Mouse (Mus musculus) midbrain, embryonic 12.5 days (tissue): ENCODE data around the gene Galntl6. TPM values are rescaled to one million over a fixed set of nuclear protein-coding genes. Genes with fewer than 3 reads are reported as not detected.

ENCODE experiments used
- ATAC-seq: fragments of 200-750 bp; cut with Nextera tagmentation; 2 replicates; pipeline ENCODE4 v1.8.0; 2017; ENCODE audit warnings: low read depth, moderate TSS enrichment, moderate library complexity; ENCODE audit not compliant: low FRiP score
- H3K27ac ChIP-seq: fragments of 300-500 bp; sonication (generic); replicated peaks from 2 replicates; pipeline ENCODE4 v1.5.1; 2016; ENCODE audit warnings: mild to moderate bottlenecking
- H3K27me3 ChIP-seq: fragments of 300-500 bp; sonication (generic); 2 replicates; pipeline ENCODE4 v1.6.1; 2016; ENCODE audit warnings: mild to moderate bottlenecking
- H3K36me3 ChIP-seq: fragments of 300-500 bp; sonication (generic); 2 replicates; pipeline ENCODE4 v1.6.1; 2016
- H3K4me1 ChIP-seq: fragments of 300-500 bp; sonication (generic); 2 replicates; pipeline ENCODE4 v1.6.1; 2016
- H3K4me2 ChIP-seq: fragments of 300-500 bp; sonication (generic); replicated peaks from 2 replicates; pipeline ENCODE4 v1.6.1; 2016; ENCODE audit warnings: mild to moderate bottlenecking, moderate library complexity
- H3K4me3 ChIP-seq: fragments of 300-500 bp; sonication (generic); 2 replicates; pipeline ENCODE4 v1.5.1; 2016; ENCODE audit warnings: mild to moderate bottlenecking
- H3K9ac ChIP-seq: fragments of 300-500 bp; sonication (generic); replicated peaks from 2 replicates; pipeline ENCODE4 v1.6.1; 2016; ENCODE audit warnings: mild to moderate bottlenecking, moderate library complexity
- H3K9me3 ChIP-seq: fragments of 300-500 bp; sonication (generic); 2 replicates; pipeline ENCODE4 v1.6.1; 2016; ENCODE audit warnings: mild to moderate bottlenecking
- WGBS: fragments of 180-500 bp; shearing (Covaris S2); methylation state at CpG from one replicate; pipeline ENCODE4 v1.1.7; 2016; 5-methylcytosine and 5-hydroxymethylcytosine counted together
- polyA plus RNA-seq: library from polyadenylated mRNA; unstranded; fragments of >200 nt; fragmentation: Nextera tagmentation; extraction: Ambion mirVana; gene quantifications from 2 replicates; pipeline ENCODE4 v1.2.1, GENCODE M21; 2016

The Galntl6 gene
- polyA plus RNA-seq, result 1.9 and 2.7 TPM in 2 replicates

GRCm38 (mm10) chr8:58912196-58912839 lies at the start of gene Galntl6:
Gene Galntl6 (minus strand): TSS chr8:58912640.
- no peaks in the 10 kb centered on the region for H3K9me3 ChIP-seq
- ATAC-seq, result peak; percentile 78
- H3K4me2 ChIP-seq, result peak within 1 kb of the TSS; percentile 97
- H3K9ac ChIP-seq, result peak within 1 kb of the TSS; percentile 60
- WGBS, result 0% methylated on average over 37 of the region's 37 CpGs
- peak within 1 kb of the TSS; percentile 20; the same call in 1 of the 2 replicates for H3K27ac ChIP-seq
- peak within 1 kb of the TSS; percentile 71 for H3K4me3 ChIP-seq
- H3K27me3 ChIP-seq, result peaks cover 22% of the 10 kb centered on the region
- H3K4me1 ChIP-seq, result peaks cover 12% of the 10 kb centered on the region; the same call in 1 of the 2 replicates
- H3K36me3 ChIP-seq, result no peaks in the 10 kb centered on the region

- Histone ChIP-seq H3K9ac (no peak overlapping the region), H3K27ac (no peak overlapping the region), H3K4me3 (no peak overlapping the region), H3K36me3 (no peaks in the 10 kb centered on the region), H3K9me3 (no peaks in the 10 kb centered on the region), H3K27me3 (no peaks in the 10 kb centered on the region), H3K4me1 (no peaks in the 10 kb centered on the region), H3K4me2 (no peak overlapping the region)
- ATAC-seq, result peak; percentile 61
- 51% methylated on average over 5 of the region's 5 CpGs for WGBS
Measured at GRCm38 (mm10) chr8:58957195-58957739, 44.8 kb upstream of the Galntl6 start.

GRCm38 (mm10) chr8:58943773-58944172 lies 31.3 kb upstream of the Galntl6 start:
- H3K9me3 ChIP-seq, result no peaks in the 10 kb centered on the region
- no peaks in the 10 kb centered on the region for H3K4me1 ChIP-seq
- no peaks in the 10 kb centered on the region for H3K36me3 ChIP-seq
- no peak overlapping the region for H3K27ac ChIP-seq
- no peaks in the 10 kb centered on the region for H3K27me3 ChIP-seq
- no peak overlapping the region for H3K4me2 ChIP-seq
- no peak overlapping the region for H3K4me3 ChIP-seq
- no peak for ATAC-seq
- H3K9ac ChIP-seq, result no peak overlapping the region
- 91% methylated on average over 4 of the region's 4 CpGs for WGBS

GRCm38 (mm10) chr8:58931066-58931465 lies 18.6 kb upstream of the Galntl6 start:
- Histone ChIP-seq H3K4me1 (no peaks in the 10 kb centered on the region), H3K27ac (no peak overlapping the region), H3K9me3 (no peaks in the 10 kb centered on the region), H3K4me3 (no peak overlapping the region), H3K9ac (no peak overlapping the region), H3K4me2 (no peak overlapping the region), H3K27me3 (no peaks in the 10 kb centered on the region), H3K36me3 (no peaks in the 10 kb centered on the region)
- WGBS, result 76% methylated on average over 1 of the region's 1 CpGs
- no peak for ATAC-seq

GRCm38 (mm10) chr8:58915142-58915541 lies 2.7 kb upstream of the Galntl6 start:
- peaks cover 12% of the 10 kb centered on the region; the same call in 1 of the 2 replicates for H3K4me1 ChIP-seq
- H3K9ac ChIP-seq, result no peak overlapping the region
- H3K27ac ChIP-seq, result no peak overlapping the region
- H3K27me3 ChIP-seq, result peaks cover 22% of the 10 kb centered on the region
- H3K4me3 ChIP-seq, result no peak overlapping the region
- ATAC-seq, result no peak
- H3K36me3 ChIP-seq, result no peaks in the 10 kb centered on the region
- WGBS, result 67% methylated on average over 2 of the region's 2 CpGs
- H3K4me2 ChIP-seq, result no peak overlapping the region
- H3K9me3 ChIP-seq, result no peaks in the 10 kb centered on the region

- no peak for ATAC-seq
- no peak overlapping the region for H3K27ac ChIP-seq
- no peak overlapping the region for H3K9ac ChIP-seq
- H3K9me3 ChIP-seq, result no peaks in the 10 kb centered on the region
- H3K4me2 ChIP-seq, result peak overlapping the region; percentile 97; the same call in 1 of the 2 replicates
- no peaks in the 10 kb centered on the region for H3K36me3 ChIP-seq
- 69% methylated on average over 2 of the region's 3 CpGs for WGBS
- peaks cover 12% of the 10 kb centered on the region; the same call in 1 of the 2 replicates for H3K4me1 ChIP-seq
- peaks cover 22% of the 10 kb centered on the region for H3K27me3 ChIP-seq
- no peak overlapping the region for H3K4me3 ChIP-seq
Measured at GRCm38 (mm10) chr8:58913640-58913968, 1.2 kb upstream of the Galntl6 start.

- Histone ChIP-seq H3K4me2 (peak overlapping the region; percentile 97), H3K36me3 (no peaks in the 10 kb centered on the region), H3K27me3 (peaks cover 22% of the 10 kb centered on the region), H3K4me1 (peaks cover 12% of the 10 kb centered on the region; the same call in 1 of the 2 replicates), H3K27ac (peak overlapping the region; percentile 20; the same call in 1 of the 2 replicates), H3K9ac (peak overlapping the region; percentile 60), H3K4me3 (peak overlapping the region; percentile 71), H3K9me3 (no peaks in the 10 kb centered on the region)
- peak; percentile 75 for ATAC-seq
- 2% methylated on average over 30 of the region's 30 CpGs for WGBS
Measured at GRCm38 (mm10) chr8:58912840-58913639, 600 bp upstream of the Galntl6 start.

- Histone ChIP-seq H3K36me3 (no peaks in the 10 kb centered on the region), H3K27ac (peak within 1 kb of the TSS; percentile 20; the same call in 1 of the 2 replicates), H3K27me3 (peaks cover 22% of the 10 kb centered on the region), H3K4me3 (peak within 1 kb of the TSS; percentile 71), H3K4me2 (peak within 1 kb of the TSS; percentile 97), H3K4me1 (peaks cover 12% of the 10 kb centered on the region; the same call in 1 of the 2 replicates), H3K9me3 (no peaks in the 10 kb centered on the region), H3K9ac (peak within 1 kb of the TSS; percentile 60)
- ATAC-seq, result peak; percentile 35
- 6% methylated on average over 14 of the region's 14 CpGs for WGBS
Measured at GRCm38 (mm10) chr8:58911677-58912076, 763 bp downstream of the Galntl6 start, which contains the start of gene BC030500. Gene BC030500 (plus strand): TSS chr8:58911755.

- Histone ChIP-seq H3K27me3 (no peaks in the 10 kb centered on the region), H3K9me3 (no peaks in the 10 kb centered on the region), H3K27ac (no peak overlapping the region), H3K4me1 (no peaks in the 10 kb centered on the region), H3K9ac (no peak overlapping the region), H3K4me2 (no peak overlapping the region), H3K4me3 (no peak overlapping the region), H3K36me3 (no peaks in the 10 kb centered on the region)
- 10% methylated on average over 2 of the region's 2 CpGs for WGBS
- no peak for ATAC-seq
Measured at GRCm38 (mm10) chr8:58904465-58904864, 8.0 kb downstream of the Galntl6 start.

GRCm38 (mm10) chr8:58895960-58896359 lies 16.5 kb downstream of the Galntl6 start:
- Histone ChIP-seq H3K27me3 (no peaks in the 10 kb centered on the region), H3K9me3 (no peaks in the 10 kb centered on the region), H3K36me3 (no peaks in the 10 kb centered on the region), H3K4me1 (no peaks in the 10 kb centered on the region), H3K4me3 (no peak overlapping the region), H3K27ac (no peak overlapping the region), H3K9ac (no peak overlapping the region), H3K4me2 (no peak overlapping the region)
- WGBS, result 46% methylated on average over 6 of the region's 6 CpGs
- 0 out of 2 replicates have a peak, but pooled peaks have one; percentile 44 for ATAC-seq

- no peak overlapping the region for H3K27ac ChIP-seq
- H3K9ac ChIP-seq, result no peak overlapping the region
- H3K27me3 ChIP-seq, result no peaks in the 10 kb centered on the region
- no peak for ATAC-seq
- WGBS, result 91% methylated on average over 3 of the region's 3 CpGs
- H3K9me3 ChIP-seq, result no peaks in the 10 kb centered on the region
- no peaks in the 10 kb centered on the region for H3K36me3 ChIP-seq
- no peak overlapping the region for H3K4me2 ChIP-seq
- no peaks in the 10 kb centered on the region for H3K4me1 ChIP-seq
- H3K4me3 ChIP-seq, result no peak overlapping the region
Measured at GRCm38 (mm10) chr8:58890591-58890990, 21.8 kb downstream of the Galntl6 start.

- no peak overlapping the region for H3K9ac ChIP-seq
- H3K9me3 ChIP-seq, result no peaks in the 10 kb centered on the region
- H3K4me2 ChIP-seq, result no peak overlapping the region
- no peaks in the 10 kb centered on the region for H3K27me3 ChIP-seq
- H3K4me3 ChIP-seq, result no peak overlapping the region
- no peak overlapping the region for H3K27ac ChIP-seq
- no peak for ATAC-seq
- no peaks in the 10 kb centered on the region for H3K4me1 ChIP-seq
- H3K36me3 ChIP-seq, result no peaks in the 10 kb centered on the region
- 11% methylated on average over 1 of the region's 1 CpGs for WGBS
Measured at GRCm38 (mm10) chr8:58886405-58886804, 26.0 kb downstream of the Galntl6 start.
